Mouse (Mus musculus) 3134 (cell line): ENCODE measurements around the gene Gatad2b.

Experiments used
- DNase-seq: peaks from one replicate; pipeline ENCODE4 v3.0.0-alpha.2; 2011; ENCODE audit warnings: low spot score; ENCODE audit not compliant: insufficient read length; ENCODE audit errors: extremely low read depth

The Gatad2b gene

DNA sequence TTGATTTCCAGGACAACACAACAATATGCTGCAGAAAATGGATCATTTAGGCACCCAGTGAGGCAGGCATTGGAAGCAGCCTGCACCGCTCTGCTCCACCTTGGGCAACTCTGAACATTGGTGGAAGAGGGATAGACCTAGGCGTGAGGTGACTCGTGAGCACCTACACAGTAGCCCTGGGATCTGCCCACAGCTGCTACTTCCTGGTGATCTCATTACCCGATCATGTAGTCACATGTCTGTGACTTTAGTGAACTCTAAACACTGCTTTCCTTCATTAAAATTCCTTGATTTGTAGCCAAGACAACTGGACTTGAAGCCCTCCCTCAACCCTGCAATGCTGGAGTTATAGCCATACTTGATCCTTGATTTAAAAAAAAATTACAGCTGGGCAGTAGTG is 81.4 kb downstream of the Gatad2b start:
- no peak for DNase-seq

DNA sequence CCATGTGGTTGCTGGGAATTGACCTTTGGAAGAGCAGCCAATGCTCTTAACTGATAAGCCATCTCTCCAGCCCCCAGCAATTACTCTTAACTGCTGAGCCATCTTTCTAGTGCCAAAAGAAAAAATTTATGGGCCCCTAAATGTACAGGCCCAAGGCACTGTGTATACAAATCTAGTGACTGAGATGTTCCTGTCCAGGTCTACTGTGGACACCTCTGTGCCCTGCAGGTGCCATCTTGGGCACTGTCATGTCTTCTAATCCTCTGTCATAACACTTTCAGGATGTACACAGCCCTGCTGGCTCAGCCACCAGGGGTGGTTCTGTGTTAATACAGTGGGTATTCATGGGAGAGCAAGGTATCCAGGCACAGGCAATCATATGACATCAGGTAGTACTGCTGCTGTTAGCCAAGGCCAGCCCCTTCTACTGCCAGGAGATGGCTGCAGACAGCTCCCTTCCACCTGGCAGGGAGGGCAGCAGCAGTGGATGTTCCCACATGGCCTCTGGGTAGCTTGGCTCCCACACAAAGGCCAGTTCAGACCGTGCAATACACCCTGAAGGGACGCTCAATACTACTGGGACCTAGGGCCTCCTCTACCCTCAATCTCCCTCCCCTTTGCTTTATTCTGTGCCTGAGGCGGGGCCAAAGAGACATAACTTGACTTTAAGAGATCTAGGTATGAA is 82.7 kb downstream of the Gatad2b start:
- no peak for DNase-seq

DNA sequence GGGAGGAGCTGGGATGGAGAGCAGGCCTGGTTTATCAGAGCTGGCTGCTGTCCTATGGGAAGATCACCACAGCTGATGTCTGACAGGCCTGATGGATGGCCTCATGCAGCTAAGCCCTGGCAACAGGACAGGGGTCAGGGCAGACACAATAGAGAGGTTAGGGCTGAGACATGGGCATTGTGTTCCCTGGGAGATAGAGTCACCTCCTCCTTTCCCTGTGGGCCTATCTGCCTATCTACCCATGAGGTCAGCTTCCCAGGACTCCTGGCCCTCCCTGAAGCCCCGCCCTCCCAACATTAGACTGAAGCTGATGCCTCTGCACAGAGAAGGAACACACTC is 83.2 kb downstream of the Gatad2b start:
- DNase-seq: no peak

DNA sequence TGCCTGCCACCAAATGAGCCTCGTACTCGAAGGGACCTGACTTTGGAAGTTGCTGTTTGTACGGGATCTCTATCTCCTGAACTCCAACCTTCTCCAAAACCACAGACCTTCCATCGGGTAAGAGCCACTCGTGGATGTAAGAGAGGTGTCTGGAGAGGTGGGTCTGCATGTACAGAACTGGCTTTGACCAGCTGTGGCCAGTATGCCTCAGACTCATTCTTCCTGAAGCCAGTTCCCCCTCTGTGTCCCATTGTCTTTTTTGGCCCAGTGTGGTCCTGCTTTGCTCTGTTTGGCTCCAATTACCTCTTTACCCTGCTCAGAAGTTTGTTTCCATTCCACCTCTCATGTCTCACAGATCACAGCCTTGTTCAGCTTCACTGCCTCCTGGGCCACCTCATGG is 85.5 kb downstream of the Gatad2b start:
- DNase-seq: no peak

DNA sequence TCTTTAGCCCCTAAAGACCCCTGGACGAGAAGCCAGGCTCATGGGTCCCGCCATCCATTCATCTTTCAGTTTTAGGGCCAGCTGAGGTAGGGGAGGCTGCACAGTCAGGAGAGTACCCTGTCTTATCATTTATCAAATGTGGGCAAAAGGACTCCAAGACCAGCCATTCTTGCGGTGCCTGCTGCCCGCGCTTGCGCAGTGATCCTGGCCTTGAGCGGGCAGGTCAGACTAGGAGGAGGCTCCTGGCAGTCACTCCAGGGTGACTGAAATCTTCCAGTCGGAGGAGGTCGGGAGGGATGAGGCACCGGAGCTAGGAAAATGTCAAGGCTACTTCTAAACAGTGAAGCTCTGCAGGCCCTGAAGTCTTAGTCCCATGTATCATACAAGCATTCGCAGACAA is 88.7 kb downstream of the Gatad2b start:
- no peak for DNase-seq

DNA sequence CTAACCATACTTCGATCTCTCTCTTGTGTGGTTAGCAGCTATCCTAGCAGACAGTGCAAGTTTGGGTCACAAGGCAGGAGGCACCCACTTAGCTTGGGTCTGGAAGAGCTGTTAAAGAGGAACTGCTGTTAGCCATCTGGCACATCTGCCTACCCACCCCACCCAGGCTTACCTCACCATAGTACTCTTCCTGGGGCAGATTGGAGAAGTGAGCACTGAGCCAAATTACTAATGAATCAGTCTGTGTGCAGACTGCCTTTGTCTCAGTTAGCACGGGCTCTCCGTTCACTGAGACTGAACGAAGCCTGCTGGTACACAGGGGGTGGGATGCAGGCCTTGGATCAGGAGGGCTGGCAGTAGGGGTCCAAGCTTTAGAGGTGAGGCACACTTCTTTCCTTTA is 90.7 kb downstream of the Gatad2b start:
- DNase-seq: no peak

DNA sequence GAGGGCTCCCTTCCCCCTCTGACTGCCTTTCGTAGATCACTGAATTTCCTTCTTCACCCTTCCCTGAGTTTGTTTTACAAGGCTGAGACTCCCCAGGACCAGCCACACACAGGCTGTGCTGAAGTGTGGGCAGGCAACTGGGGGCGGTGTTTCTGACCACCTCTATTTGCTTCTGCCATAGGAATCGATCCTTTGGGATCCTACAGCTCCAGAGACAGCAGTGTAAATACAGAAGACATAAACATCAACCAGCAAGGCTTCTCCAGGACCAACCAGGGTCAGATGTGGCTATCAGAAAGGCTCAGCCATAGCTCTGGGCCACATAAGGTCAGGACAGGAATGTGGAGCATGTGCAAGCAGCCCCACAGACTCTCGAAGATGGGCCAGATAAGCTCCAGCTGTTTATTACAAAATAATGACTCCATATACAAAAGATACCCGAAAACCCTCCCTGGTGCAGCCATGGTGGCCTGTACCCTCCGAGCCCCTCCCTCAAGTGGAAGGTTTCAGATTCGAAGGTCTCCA is 91.9 kb downstream of the Gatad2b start:
- no peak for DNase-seq

DNA sequence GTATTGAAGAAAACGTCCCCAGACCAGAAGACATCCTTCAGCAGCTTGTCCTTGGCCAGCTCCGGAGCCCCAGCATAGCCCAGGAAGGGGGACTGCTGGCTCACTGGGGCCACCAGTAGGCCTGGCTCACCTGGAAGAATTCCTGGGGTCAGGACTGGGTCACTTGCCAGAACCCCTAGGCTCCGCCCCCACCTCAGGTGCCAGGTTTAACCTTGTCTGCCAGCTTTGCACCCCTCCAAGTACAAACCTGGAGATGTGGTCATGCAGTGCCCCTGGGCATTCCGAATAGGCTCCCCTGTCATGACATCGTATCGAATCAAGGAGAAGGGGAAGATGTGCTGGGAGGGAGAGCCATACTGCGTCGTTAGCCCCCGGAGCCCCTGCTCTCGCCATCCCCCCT is 93.8 kb downstream of the Gatad2b start:
- DNase-seq: no peak

DNA sequence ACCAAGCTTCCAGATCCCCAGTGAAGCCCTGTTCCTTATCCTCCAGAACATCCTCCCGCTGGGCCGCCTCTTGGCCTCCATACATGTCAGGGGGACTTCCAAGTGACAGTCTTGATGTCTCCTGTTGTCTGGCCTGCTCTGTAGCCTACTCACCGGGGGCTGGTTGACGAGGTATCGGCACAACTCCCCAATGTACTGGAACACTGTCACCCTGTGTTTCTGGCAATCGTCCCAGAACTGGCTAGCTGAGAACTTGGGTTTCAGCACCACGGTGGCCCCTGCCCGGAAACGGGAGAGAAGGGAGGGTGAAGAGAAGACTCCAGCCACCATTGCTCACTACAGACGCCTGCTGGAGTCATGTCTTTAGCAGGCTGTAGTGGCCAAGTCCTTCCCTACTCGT is 94.5 kb downstream of the Gatad2b start:
- DNase-seq: no peak

DNA sequence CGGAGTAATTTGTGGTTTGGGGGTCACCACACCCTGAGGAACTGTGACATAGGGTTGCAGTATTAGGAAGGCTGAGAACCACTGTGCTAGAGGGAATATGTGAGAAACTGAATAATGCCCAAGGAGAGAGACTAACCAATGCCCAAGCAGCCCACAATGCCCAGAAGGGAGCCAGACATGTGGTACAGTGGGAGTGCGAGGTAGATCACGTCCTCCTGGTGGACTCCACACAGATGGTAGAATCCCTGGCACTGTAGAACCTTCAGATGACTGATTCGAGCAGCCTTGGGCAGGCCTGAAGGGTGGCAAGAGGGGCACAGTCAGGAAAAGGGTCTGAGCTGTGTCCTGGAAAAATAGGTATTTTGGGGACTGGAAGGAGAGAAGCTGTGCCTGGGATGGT is 95.2 kb downstream of the Gatad2b start:
- no peak for DNase-seq

DNA sequence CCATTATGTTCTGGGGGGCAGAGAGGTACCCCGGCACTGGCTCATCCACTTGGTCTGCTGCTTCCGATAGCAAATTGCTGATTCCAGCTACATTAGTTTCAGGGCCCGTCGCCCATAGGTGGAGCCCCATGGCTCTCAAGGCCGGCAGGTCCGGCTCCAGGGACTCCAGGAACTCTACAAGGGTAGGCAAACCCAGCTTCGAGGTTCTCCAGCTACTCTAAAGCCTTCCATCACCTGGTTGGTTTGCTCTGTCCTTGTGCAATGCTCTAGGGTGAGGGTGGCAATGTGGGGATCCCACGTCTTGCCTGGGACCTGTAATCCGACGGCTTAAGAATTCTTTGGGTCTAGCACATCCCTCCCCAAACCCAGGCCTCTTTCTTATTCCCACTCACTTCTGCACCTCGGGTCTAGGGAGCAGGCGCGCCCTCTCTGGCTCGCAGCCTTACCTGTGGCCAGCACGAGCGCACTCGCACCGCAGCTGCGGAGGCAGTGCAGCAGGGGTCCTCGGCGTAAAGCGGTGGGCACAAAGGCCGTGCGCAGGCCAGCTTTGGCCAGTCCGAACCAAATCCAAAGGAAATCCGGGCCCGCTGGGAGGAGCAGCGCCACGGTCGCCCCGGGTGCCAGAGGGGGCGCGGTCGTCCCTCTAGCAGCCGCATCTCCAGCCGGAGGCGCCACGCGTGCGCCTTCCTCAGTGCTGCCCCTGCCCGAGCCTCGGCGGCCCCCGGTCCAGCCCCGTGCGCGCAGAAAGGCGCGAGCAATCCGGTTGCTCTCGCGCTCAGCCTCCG is 95.9 kb downstream of the Gatad2b start:
- no peak for DNase-seq

DNA sequence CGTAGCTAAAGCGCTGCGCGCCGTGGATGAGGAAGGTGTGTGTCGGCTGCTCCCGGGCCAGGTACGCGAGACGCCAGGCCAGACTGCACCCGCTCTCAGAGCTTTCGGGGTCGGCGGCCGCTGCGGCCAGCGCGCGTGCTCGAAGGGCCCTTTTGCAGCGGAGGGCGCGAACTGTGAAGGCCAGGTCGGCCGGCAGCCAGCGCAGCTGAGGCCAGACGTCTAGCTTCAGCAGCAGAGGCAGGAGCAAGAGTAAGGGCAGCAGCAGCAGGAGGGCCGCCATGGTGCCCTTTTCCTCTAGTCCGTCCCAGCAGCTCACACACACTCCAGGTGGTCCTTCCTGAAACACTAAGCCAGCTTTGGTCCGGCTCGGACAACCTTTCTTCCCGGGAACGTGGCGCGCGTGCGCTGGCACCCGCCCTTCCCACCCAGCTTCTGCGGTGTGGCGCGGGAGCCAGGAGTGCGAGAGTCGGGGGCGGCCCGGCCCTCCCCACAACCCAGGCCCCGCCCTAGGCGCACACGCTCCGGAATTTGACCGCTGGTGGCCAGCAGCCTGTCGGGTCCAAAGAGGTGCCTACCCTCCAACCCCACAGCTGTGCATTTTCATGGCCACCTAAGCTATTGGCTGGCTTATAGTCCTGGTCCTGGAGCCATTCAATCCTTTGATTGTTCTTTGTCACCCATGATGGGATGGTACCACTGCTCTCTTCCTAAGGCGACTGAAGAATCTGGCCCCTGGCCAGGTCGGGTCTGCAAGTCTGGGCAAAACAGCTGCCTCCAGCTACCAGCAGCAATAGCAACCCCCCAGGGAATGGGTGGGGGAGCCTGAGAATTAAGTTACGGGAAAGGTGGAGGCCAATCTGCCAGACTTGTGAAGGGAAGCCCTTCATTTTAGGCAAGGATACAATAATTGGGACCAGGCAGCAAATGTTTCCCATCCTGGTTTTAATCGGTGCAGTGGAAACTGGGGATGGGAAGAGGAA is 96.8 kb downstream of the Gatad2b start, which contains the start of gene Slc27a3:
Gene Slc27a3, minus strand, starts transcription at position 428 of the 980 bp plus-strand sequence.
- no peak for DNase-seq

DNA sequence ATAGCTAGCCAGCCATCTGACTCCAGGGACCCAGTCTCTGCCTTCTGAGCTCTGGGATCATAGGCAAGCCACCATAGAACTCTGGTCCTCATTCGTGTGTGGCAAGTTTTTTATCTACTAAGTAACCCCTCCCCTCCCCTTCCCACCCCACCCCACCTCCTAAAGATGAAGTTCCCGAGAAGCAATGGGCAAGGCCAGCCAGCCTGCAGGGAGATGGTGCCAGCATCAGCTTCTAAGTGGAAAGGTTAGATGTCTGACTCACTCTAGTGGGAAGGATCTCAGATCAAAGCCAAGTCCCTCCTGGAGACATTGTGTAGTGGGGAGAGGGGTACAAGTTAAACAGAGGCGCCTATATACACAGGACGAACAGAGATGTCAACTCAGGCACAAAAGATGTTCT is 98.0 kb downstream of the Gatad2b start:
- no peak for DNase-seq

DNA sequence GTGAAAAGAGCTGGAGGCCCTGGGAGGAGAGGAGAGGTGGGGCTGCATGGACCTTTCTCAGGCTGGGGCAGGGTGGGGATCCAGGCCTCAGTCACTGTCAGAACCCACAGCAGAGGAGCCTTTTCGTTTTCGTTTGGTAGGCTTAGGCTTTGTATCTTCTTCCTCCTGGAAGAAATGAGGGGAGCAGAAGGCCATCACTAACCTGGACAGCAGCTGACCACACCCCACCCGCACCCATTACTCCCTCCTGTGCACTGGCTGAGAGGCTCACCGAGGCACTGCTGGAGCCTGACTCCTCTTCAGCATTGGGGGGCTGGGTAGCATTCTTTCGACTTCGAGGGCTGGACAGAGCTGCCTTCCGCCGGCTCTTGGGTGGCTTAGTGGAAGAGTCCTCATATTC is 99.0 kb downstream of the Gatad2b start:
- no peak for DNase-seq

DNA sequence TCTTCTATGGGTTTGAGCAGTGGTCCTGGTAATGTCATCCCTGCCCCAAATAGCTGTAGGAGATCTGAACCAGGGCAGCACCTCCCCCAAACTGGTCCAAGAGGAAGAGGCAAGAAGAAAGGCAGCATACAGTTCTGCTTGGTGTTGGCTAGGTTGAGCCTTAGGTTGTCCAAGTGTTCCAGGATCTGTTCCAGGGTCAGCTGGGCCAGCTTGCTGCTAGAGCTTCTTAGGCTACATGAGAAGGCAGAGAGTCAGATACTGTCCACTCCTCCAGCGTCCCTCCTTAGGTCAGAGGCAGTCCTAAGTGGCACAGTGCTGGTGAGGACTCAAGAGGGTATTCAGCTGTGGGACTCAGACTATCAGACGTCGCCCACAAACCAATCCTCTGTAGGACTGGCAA is 99.7 kb downstream of the Gatad2b start:
- no peak for DNase-seq

DNA sequence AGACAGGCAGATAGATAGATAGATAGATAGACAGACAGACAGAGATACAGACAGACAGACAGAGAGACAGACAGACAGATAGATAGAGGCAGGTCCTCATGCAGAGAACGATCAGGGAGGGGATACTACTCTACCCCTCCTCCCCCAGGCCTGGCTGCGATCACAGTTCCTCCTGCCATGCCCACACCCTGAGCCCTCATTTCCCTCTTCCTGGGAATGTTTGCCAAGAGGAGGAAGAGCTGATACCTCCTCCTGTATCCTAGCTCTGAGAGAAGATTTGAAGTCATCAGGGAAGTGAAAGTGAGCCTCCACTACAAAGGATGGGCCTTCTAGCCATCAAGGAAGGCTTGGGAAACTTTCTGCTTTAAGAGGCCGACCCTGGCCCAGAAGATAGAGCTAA is 102.7 kb downstream of the Gatad2b start:
- DNase-seq: no peak

DNA sequence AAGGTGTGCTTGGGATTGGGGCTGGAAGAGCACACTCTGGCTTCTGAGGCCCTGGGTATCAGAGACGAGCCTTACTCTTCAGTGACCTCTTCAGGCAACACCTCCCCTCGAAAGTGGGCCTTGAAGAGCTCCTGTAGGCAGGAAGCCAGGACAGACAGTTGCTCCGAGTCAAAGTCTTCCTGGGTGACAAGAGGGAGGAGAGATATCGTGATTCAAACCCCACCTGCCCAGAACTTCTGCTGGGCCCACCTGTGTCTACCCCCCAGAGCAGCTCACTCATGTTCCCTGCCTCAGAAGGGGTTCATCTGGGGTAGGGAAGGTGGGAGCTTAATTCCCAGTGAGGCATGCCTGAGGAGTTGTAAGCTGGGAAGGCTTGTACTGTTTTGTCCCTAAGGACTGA is 108.0 kb downstream of the Gatad2b start:
- DNase-seq: no peak

DNA sequence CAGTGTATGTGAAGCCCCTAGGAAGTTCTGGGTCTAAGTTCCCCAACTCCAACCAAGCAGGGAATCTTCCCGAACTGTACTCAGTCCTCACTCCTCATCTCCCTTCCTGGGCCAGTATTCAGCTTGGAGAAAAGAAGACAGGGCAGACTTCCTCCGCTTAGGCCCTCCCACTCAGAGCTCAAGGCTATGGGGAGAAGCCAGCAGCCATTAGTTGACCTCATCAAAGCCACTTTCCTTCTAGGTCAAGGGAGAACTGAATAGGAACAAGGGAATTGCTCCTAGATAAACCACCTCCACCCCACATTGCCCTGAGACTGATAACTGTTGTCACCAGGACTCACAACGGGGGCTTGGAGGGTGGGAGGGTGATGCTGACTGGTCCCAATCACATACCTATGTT is 111.1 kb downstream of the Gatad2b start:
- DNase-seq: no peak

DNA sequence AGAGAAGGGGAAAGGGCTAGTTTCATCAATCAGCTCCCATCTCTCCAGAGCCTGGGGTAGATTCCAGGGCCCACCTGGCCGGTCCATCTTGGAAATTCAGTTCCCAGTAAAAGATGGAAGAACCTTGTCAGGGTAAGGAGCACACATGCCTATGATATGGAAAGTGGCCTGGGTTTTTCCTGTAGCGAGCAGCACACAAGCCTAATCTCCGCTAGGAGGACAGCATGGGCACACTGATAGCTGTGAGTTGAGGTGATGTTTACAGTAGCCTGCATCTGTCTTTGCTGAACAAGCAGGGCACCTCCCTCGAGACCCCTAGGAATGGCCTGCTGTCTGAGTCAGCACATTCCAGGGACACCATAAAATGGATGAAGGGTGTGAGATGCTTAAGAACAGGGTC is 111.6 kb downstream of the Gatad2b start:
- DNase-seq: no peak

DNA sequence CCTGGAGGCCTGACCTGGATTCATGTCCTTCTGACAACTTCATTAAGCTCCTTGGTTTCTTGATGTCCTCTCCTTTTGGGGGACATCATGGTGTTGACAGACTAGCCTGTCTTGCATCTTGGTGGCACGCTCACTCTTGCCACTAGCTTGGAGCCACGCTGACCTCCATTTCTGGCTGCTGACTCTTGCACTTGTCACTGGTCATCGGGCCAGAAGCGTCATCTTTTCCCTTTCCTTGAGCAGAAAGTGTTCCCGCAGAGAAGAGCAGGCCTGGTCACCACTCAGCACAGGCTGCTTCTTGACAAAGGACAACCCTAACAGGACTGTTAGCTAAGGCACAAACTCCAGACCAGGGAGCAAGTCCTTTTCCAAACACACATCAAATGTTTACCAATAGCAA is 113.4 kb downstream of the Gatad2b start:
- no peak for DNase-seq

DNA sequence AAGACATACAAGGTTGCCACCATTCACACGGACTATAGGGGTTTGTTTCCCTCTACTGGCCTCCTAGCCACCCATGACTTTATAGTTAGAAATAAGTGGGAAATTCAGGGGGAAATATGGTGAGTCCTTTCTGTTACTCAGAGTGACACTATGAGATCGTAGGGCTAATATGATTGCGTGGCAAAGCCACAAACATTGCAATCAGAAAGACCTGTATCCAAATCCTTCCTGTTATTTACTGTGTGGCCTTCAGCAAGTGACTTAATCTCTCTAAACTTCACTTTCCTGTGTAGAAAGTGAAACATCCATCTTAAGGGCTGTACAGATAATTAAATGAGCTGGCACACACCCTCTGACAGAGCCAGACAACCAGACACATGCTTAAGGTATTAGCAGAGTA is 115.7 kb downstream of the Gatad2b start:
- DNase-seq: no peak
